Mouse (Mus musculus) ovary, postnatal 10 days (tissue): ENCODE data around the gene Hmgb3.

Source experiments
- DNase-seq: peaks from one replicate; pipeline ENCODE4 v3.0.0; 2022; ENCODE audit warnings: low spot score

Gene Hmgb3

GRCm38 (mm10) chrX:71601052-71601611, 45.4 kb downstream of the Hmgb3 start:
- no peak for DNase-seq
